Mouse (Mus musculus): Measurements from ENCODE around the gene Myo18b. TPM values are rescaled to one million over a fixed set of nuclear protein-coding genes. Genes with fewer than 3 reads are reported as not detected.

The Myo18b gene
- total and polyA plus RNA-seq, 3 experiments = not detected

GRCm38 (mm10) chr5:112707478-112707877 is 188.7 kb downstream of the Myo18b start:
- H3K4me3 ChIP-seq (replicated peaks in 1 of 3; ENCODE audit: low read depth in 2 of 3, low read length in 2 of 3, poor library complexity in 1 of 3) = no peak overlapping the region
- H3K9ac ChIP-seq (ENCODE audit: insufficient read depth, low read depth) = no peak overlapping the region
- in situ Hi-C loops (cut with MboI; ENCODE audit: low pct_ligation_motif_present, low pct_unique_long_range_greater_than_20kb, low sequenced_read_pairs) (no loop called here), dilution Hi-C loops (cut with MboI; ENCODE audit: extremely low pct_ligation_motif_present, extremely low pct_unique_long_range_greater_than_20kb, low sequenced_read_pairs) (no loop called here)
- H3K27ac ChIP-seq (ENCODE audit: insufficient read depth, low read depth) = no peak overlapping the region
- peaks cover 87% of the 10 kb centered on the region for H3K9me3 ChIP-seq (replicated peaks; ENCODE audit: low read length)
- no peak for DNase-seq (ENCODE audit: extremely low read depth)
- no peaks in the 10 kb centered on the region for H3K36me3 ChIP-seq (replicated peaks in 1 of 2; ENCODE audit: control insufficient read depth in 1 of 2, insufficient read depth in 1 of 2, low read length in 1 of 2)
- TF ChIP-seq RAD21 (IDR thresholded peaks at IDR 0.05; ENCODE audit: low read depth, low read length) (no peak), RCOR1 (conservative IDR thresholded peaks at IDR 0.05; ENCODE audit: low read depth, low read length) (no peak), BHLHE40 (IDR thresholded peaks at IDR 0.05; ENCODE audit: low read depth, low read length) (no peak), E2F4 (IDR thresholded peaks at IDR 0.05; ENCODE audit: insufficient replicate concordance, low read depth, low read length) (no peak), HCFC1 (IDR thresholded peaks at IDR 0.05; ENCODE audit: low read depth, low read length) (no peak), MEF2A (IDR thresholded peaks at IDR 0.05; ENCODE audit: borderline replicate concordance, low read depth, low read length) (no peak), SIN3A (IDR thresholded peaks at IDR 0.05; ENCODE audit: low read length) (no peak), JUN (IDR thresholded peaks at IDR 0.05; ENCODE audit: insufficient read depth, low read depth, low read length) (no peak), TCF12 (IDR thresholded peaks at IDR 0.05; ENCODE audit: low read depth, low read length) (no peak), POLR2AphosphoS2 (IDR thresholded peaks at IDR 0.05; ENCODE audit: low read depth, low read length) (no peak), PAX5 (IDR thresholded peaks at IDR 0.05; ENCODE audit: low read length) (no peak), CTCF (conservative IDR thresholded peaks at IDR 0.05 in 1 of 2, IDR thresholded peaks at IDR 0.05 in 1 of 2; ENCODE audit: low read depth in 2 of 2, low read length in 2 of 2) (no peak), ZMIZ1 (IDR thresholded peaks at IDR 0.05; ENCODE audit: low read depth, low read length) (no peak), TBP (conservative IDR thresholded peaks at IDR 0.05; ENCODE audit: low read depth, low read length) (no peak)
- H3K27me3 ChIP-seq (replicated peaks) = no peaks in the 10 kb centered on the region
- no peaks in the 10 kb centered on the region for H3K4me1 ChIP-seq (ENCODE audit: control insufficient read depth in 1 of 2, insufficient read depth in 2 of 2)
- no peak overlapping the region for H3K4me2 ChIP-seq (ENCODE audit: insufficient read depth, low read depth, poor library complexity, severe bottlenecking)
- no peaks in the 10 kb centered on the region for H3K79me2 ChIP-seq (replicated peaks; ENCODE audit: control insufficient read depth, extremely low read depth, insufficient read depth, poor library complexity, severe bottlenecking)

DNA sequence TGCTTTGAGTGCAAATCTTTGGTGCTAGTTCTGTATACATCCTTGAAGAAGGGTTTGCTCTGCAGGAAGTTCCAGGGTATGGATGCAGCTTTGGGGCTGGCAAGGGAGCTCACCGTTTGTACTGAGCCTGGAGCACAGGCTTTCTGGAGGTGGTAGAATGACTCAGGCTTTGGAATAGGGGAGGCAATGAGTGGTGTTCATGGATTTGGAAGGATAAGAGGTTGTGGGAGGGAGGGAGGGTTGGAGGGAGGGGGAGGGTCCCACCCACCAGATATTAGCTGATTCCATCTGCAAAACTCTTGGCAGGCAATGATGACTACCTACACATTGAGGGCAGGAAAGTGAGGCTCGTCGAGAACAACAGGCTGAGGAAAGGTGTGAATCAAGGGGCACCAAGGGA is 195.4 kb downstream of the Myo18b start:
- DNase-seq (ENCODE audit: extremely low read depth) = no peak
- TF ChIP-seq MEF2A (IDR thresholded peaks at IDR 0.05; ENCODE audit: borderline replicate concordance, low read depth, low read length) (no peak), NELFE (IDR thresholded peaks at IDR 0.05; ENCODE audit: low read depth, low read length) (no peak)
- Histone ChIP-seq H3K9me3 (replicated peaks; ENCODE audit: low read length) (peaks cover 96% of the 10 kb centered on the region), H3K27ac (ENCODE audit: insufficient read depth, low read depth) (no peak overlapping the region), H3K79me2 (replicated peaks; ENCODE audit: control insufficient read depth, extremely low read depth, insufficient read depth, poor library complexity, severe bottlenecking) (no peaks in the 10 kb centered on the region), H3K9ac (ENCODE audit: insufficient read depth, low read depth) (no peak overlapping the region), H3K36me3 (replicated peaks in 1 of 2; ENCODE audit: control insufficient read depth in 1 of 2, insufficient read depth in 1 of 2, low read length in 1 of 2) (no peaks in the 10 kb centered on the region), H3K4me2 (ENCODE audit: insufficient read depth, low read depth, poor library complexity, severe bottlenecking) (no peak overlapping the region), H3K4me1 (ENCODE audit: control insufficient read depth in 1 of 2, insufficient read depth in 2 of 2) (no peaks in the 10 kb centered on the region), H3K4me3 (replicated peaks in 1 of 3; ENCODE audit: low read depth in 2 of 3, low read length in 2 of 3, poor library complexity in 1 of 3) (no peak overlapping the region), H3K27me3 (replicated peaks) (no peaks in the 10 kb centered on the region)
- dilution Hi-C loops (cut with MboI; ENCODE audit: extremely low pct_ligation_motif_present, extremely low pct_unique_long_range_greater_than_20kb, low sequenced_read_pairs) (no loop called here), in situ Hi-C loops (cut with MboI; ENCODE audit: low pct_ligation_motif_present, low pct_unique_long_range_greater_than_20kb, low sequenced_read_pairs) (no loop called here)

- Histone ChIP-seq H3K9me3 (replicated peaks; ENCODE audit: low read length) (peaks cover 98% of the 10 kb centered on the region), H3K9ac (ENCODE audit: insufficient read depth, low read depth) (no peak overlapping the region), H3K79me2 (replicated peaks; ENCODE audit: control insufficient read depth, extremely low read depth, insufficient read depth, poor library complexity, severe bottlenecking) (no peaks in the 10 kb centered on the region), H3K4me3 (replicated peaks in 1 of 3; ENCODE audit: low read depth in 2 of 3, low read length in 2 of 3, poor library complexity in 1 of 3) (no peak overlapping the region), H3K27ac (ENCODE audit: insufficient read depth, low read depth) (no peak overlapping the region), H3K4me1 (ENCODE audit: control insufficient read depth in 1 of 2, insufficient read depth in 2 of 2) (no peaks in the 10 kb centered on the region), H3K36me3 (replicated peaks in 1 of 2; ENCODE audit: control insufficient read depth in 1 of 2, insufficient read depth in 1 of 2, low read length in 1 of 2) (no peaks in the 10 kb centered on the region), H3K4me2 (ENCODE audit: insufficient read depth, low read depth, poor library complexity, severe bottlenecking) (no peak overlapping the region), H3K27me3 (replicated peaks) (no peaks in the 10 kb centered on the region)
- no peak for DNase-seq (ENCODE audit: extremely low read depth)
- in situ Hi-C loops (cut with MboI; ENCODE audit: low pct_ligation_motif_present, low pct_unique_long_range_greater_than_20kb, low sequenced_read_pairs) = no loop called here
- dilution Hi-C loops (cut with MboI; ENCODE audit: extremely low pct_ligation_motif_present, extremely low pct_unique_long_range_greater_than_20kb, low sequenced_read_pairs) = no loop called here
- no peak for TF ChIP-seq TBP (conservative IDR thresholded peaks at IDR 0.05; ENCODE audit: low read depth, low read length)
These were observed 199.5 kb downstream of the Myo18b start for GRCm38 (mm10) chr5:112696683-112697082.
